Mouse (Mus musculus): ENCODE data around the gene Rpain. TPM values are rescaled to one million over a fixed set of nuclear protein-coding genes. Genes with fewer than 3 reads are reported as not detected.

The Rpain gene
- polyA plus RNA-seq (2012; fragmentation: generic; extraction: Trizol) = 34.4 TPM
- long read RNA-seq, experiment 1, transcript Rpain-201 (7 exons, 1,100 nt) = major isoform, 25 of 38 reads
- long read RNA-seq, experiment 1, partial matches to known transcripts = 1 of 38 reads
- long read RNA-seq, experiment 1, other reads (novel, unspliced or antisense) = 6 of 38 reads
- long read RNA-seq, experiment 2, partial matches to known transcripts = 0 of 10 reads
- long read RNA-seq, experiment 2, other reads (novel, unspliced or antisense) = 6 of 10 reads

DNA sequence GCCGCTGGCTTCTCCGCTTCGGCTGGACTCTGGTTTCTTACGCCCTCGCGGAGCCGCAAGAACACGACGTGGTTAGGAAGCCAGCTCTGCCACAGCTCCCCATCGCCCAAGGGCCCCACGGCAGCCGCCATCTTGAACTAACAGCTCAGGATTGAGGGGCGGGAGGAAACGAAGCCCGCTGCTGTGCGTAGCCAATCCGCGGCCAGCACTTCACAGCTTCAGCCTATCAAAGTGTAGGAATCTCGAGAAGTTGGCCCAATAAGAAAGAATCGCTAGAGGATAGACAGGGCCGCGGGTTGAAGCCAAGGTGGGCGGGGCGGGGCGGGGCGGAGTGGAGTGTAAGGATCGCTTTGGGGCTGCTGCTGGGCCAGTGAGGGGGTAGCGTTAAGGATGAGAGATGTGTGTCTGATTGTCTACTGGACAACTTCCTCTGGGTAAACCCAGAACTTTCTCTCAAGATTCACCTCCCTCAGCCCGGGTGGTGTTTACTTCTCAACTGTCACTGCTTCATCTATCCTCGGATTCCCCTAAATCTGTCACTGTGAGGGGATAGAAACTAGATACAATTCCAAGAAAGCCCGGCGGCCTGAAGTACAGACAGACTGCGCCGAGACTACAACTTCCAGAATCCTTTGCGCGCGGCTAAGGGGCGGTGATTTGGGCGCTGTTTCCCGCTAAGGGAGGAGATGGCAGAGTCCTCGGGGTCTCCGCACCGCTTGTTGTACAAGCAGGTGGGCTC is at the start of gene Rpain, which contains the start of gene Nup88:
TSS of gene Rpain (plus strand) at position 393 of the 739 bp plus-strand sequence.
TSS of gene Nup88 (minus strand) at position 153 of the 739 bp plus-strand sequence.
- H3K4me3 ChIP-seq (ENCODE audit: insufficient read depth, poor library complexity, severe bottlenecking) = peak within 1 kb of the TSS; percentile 99
- peaks cover 45% of the 10 kb centered on the region for H3K36me3 ChIP-seq (ENCODE audit: control insufficient read depth, insufficient read depth)
- H3K79me3 ChIP-seq (ENCODE audit: low read depth) = peaks cover 19% of the 10 kb centered on the region
- TF ChIP-seq USF1 (IDR thresholded peaks at IDR 0.05; ENCODE audit: low read depth) (no peak), MAX (IDR thresholded peaks at IDR 0.05) (no peak), CTCF (IDR thresholded peaks at IDR 0.05; ENCODE audit: control insufficient read depth, insufficient read depth, insufficient read length) (no peak), FOSL1 (IDR thresholded peaks at IDR 0.05; ENCODE audit: insufficient read depth, low read length, poor library complexity, severe bottlenecking) (no peak), CEBPB (IDR thresholded peaks at IDR 0.05; ENCODE audit: low read depth) (no peak), MYOD1 (IDR thresholded peaks at IDR 0.05; ENCODE audit: control insufficient read depth, insufficient read length, low read depth) (no peak), MYOG (IDR thresholded peaks at IDR 0.05; ENCODE audit: control insufficient read depth, extremely low read depth, insufficient read length) (no peak)
- peaks cover 45% of the 10 kb centered on the region for H3K79me2 ChIP-seq (ENCODE audit: control insufficient read depth, insufficient read depth)
- peak within 1 kb of the TSS; percentile 96 for H3ac ChIP-seq (ENCODE audit: control insufficient read depth, insufficient read length, low read depth)
- no peaks in the 10 kb centered on the region for H3K27me3 ChIP-seq (ENCODE audit: control insufficient read depth, insufficient read depth, insufficient read length)

DNA sequence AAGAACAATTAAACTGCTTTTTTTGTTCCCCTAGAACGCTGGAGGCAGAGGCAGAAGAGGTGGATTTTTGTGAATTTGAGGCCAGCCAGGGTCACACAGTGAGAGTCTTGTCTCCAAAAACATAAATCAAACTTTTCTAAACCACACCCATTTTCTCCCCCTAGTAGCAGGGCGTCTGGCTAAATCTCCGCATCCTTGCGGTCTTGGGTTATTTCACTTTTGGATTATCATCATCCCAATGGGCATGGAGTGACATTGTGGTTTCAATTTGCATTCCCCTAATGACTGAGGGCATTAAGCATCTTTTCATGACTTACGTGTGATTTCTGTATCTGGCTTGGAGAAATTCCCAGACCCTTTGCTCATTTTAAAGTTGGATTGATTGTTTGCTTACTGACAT is 38.6 kb upstream of the Rpain start:
- H3ac ChIP-seq (ENCODE audit: control insufficient read depth, insufficient read length, low read depth) = no peak overlapping the region
- H3K79me2 ChIP-seq (ENCODE audit: control insufficient read depth, insufficient read depth) = no peaks in the 10 kb centered on the region
- TF ChIP-seq MYOD1 (IDR thresholded peaks at IDR 0.05; ENCODE audit: control insufficient read depth, insufficient read length, low read depth) = no peak
- no peak for TF ChIP-seq MAX (IDR thresholded peaks at IDR 0.05)
- TF ChIP-seq CEBPB (IDR thresholded peaks at IDR 0.05; ENCODE audit: low read depth) = no peak
- no peak for TF ChIP-seq FOSL1 (IDR thresholded peaks at IDR 0.05; ENCODE audit: insufficient read depth, low read length, poor library complexity, severe bottlenecking)
- no peak for TF ChIP-seq CTCF (IDR thresholded peaks at IDR 0.05; ENCODE audit: control insufficient read depth, insufficient read depth, insufficient read length)
- no peak for TF ChIP-seq USF1 (IDR thresholded peaks at IDR 0.05; ENCODE audit: low read depth)
- TF ChIP-seq MYOG (IDR thresholded peaks at IDR 0.05; ENCODE audit: control insufficient read depth, extremely low read depth, insufficient read length) = no peak
- no peaks in the 10 kb centered on the region for H3K79me3 ChIP-seq (ENCODE audit: low read depth)
- H3K27me3 ChIP-seq (ENCODE audit: control insufficient read depth, insufficient read depth, insufficient read length) = no peaks in the 10 kb centered on the region
- H3K4me3 ChIP-seq (ENCODE audit: insufficient read depth, poor library complexity, severe bottlenecking) = no peak overlapping the region
- peaks cover 74% of the 10 kb centered on the region for H3K36me3 ChIP-seq (ENCODE audit: control insufficient read depth, insufficient read depth)

DNA sequence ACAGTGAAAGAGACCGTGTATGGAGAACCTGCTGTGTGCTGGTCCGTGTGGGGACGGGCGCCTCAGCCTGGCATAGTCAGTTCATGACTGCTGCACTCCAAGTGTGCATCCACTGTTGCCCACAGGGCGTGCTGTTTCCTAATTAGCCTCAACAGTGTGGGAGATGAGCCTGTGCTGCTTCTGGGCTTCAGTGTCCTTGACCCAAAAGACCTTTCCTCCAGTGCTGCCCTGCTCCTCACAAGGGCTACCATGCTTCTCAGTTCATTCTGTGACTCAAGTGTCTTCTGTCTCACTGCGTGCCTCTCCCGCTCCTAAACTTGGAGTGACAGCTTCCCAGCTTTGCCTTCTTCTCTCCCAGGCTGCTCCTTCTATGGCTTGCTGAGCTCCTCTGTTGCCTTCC is 34.7 kb upstream of the Rpain start:
- Histone ChIP-seq H3K36me3 (ENCODE audit: control insufficient read depth, insufficient read depth) (peaks cover 65% of the 10 kb centered on the region), H3K4me3 (ENCODE audit: insufficient read depth, poor library complexity, severe bottlenecking) (no peak overlapping the region), H3K27me3 (ENCODE audit: control insufficient read depth, insufficient read depth, insufficient read length) (no peaks in the 10 kb centered on the region), H3K79me2 (ENCODE audit: control insufficient read depth, insufficient read depth) (no peaks in the 10 kb centered on the region), H3K79me3 (ENCODE audit: low read depth) (no peaks in the 10 kb centered on the region), H3ac (ENCODE audit: control insufficient read depth, insufficient read length, low read depth) (no peak overlapping the region)
- no peak for TF ChIP-seq USF1 (IDR thresholded peaks at IDR 0.05; ENCODE audit: low read depth)
- no peak for TF ChIP-seq CTCF (IDR thresholded peaks at IDR 0.05; ENCODE audit: control insufficient read depth, insufficient read depth, insufficient read length)
- no peak for TF ChIP-seq MYOG (IDR thresholded peaks at IDR 0.05; ENCODE audit: control insufficient read depth, extremely low read depth, insufficient read length)
- TF ChIP-seq MYOD1 (IDR thresholded peaks at IDR 0.05; ENCODE audit: control insufficient read depth, insufficient read length, low read depth) = no peak
- no peak for TF ChIP-seq CEBPB (IDR thresholded peaks at IDR 0.05; ENCODE audit: low read depth)
- TF ChIP-seq FOSL1 (IDR thresholded peaks at IDR 0.05; ENCODE audit: insufficient read depth, low read length, poor library complexity, severe bottlenecking) = no peak
- TF ChIP-seq MAX (IDR thresholded peaks at IDR 0.05) = no peak

DNA sequence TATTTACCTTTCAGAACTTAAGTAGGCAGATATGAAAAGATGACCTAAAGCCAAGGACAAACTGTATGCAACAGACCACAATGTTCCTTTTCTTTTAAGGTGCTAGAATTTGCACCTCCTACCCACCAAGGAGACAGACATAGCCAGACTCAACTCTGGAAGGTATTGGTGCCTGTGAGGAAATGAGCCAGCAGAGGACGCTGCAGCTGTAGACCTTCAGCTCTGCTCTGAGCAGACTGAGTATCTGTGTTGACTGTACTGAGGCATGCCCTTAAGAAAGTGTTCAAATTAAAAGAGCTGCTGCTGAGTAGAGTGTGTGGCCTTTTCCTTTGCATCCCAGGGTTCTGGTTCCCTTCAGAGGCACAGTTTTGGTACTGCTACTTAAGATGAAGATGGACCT is 27.4 kb upstream of the Rpain start:
- Histone ChIP-seq H3K27me3 (ENCODE audit: control insufficient read depth, insufficient read depth, insufficient read length) (no peaks in the 10 kb centered on the region), H3K79me3 (ENCODE audit: low read depth) (no peaks in the 10 kb centered on the region), H3ac (ENCODE audit: control insufficient read depth, insufficient read length, low read depth) (no peak overlapping the region), H3K79me2 (ENCODE audit: control insufficient read depth, insufficient read depth) (no peaks in the 10 kb centered on the region), H3K4me3 (ENCODE audit: insufficient read depth, poor library complexity, severe bottlenecking) (no peak overlapping the region), H3K36me3 (ENCODE audit: control insufficient read depth, insufficient read depth) (peaks cover 83% of the 10 kb centered on the region)
- TF ChIP-seq USF1 (IDR thresholded peaks at IDR 0.05; ENCODE audit: low read depth) (no peak), MYOD1 (IDR thresholded peaks at IDR 0.05; ENCODE audit: control insufficient read depth, insufficient read length, low read depth) (no peak), CEBPB (IDR thresholded peaks at IDR 0.05; ENCODE audit: low read depth) (no peak), MYOG (IDR thresholded peaks at IDR 0.05; ENCODE audit: control insufficient read depth, extremely low read depth, insufficient read length) (no peak), CTCF (IDR thresholded peaks at IDR 0.05; ENCODE audit: control insufficient read depth, insufficient read depth, insufficient read length) (no peak), MAX (IDR thresholded peaks at IDR 0.05) (no peak), FOSL1 (IDR thresholded peaks at IDR 0.05; ENCODE audit: insufficient read depth, low read length, poor library complexity, severe bottlenecking) (no peak)

DNA sequence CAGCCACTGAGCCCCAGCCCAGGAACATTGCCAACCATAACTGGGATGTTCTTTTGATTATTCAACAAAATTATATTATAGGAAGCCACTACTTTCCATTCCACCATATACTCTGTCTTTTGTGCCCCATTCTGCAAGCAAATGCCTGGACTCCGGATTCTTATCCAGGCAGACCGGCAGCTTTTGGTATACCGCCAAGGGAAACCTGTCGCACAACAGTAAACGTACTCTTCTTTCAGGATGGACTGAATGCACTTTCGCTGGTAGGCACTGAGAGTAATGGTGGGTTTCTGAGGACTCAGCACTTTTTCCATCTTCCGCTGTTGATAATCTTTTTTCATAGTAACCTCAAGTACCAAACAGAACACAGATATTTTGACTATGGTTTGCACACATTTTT is 26.4 kb upstream of the Rpain start:
- Histone ChIP-seq H3K79me2 (ENCODE audit: control insufficient read depth, insufficient read depth) (no peaks in the 10 kb centered on the region), H3K4me3 (ENCODE audit: insufficient read depth, poor library complexity, severe bottlenecking) (no peak overlapping the region), H3K36me3 (ENCODE audit: control insufficient read depth, insufficient read depth) (peaks cover 85% of the 10 kb centered on the region), H3K79me3 (ENCODE audit: low read depth) (no peaks in the 10 kb centered on the region), H3ac (ENCODE audit: control insufficient read depth, insufficient read length, low read depth) (no peak overlapping the region), H3K27me3 (ENCODE audit: control insufficient read depth, insufficient read depth, insufficient read length) (no peaks in the 10 kb centered on the region)
- TF ChIP-seq USF1 (IDR thresholded peaks at IDR 0.05; ENCODE audit: low read depth) (no peak), MAX (IDR thresholded peaks at IDR 0.05) (no peak), MYOG (IDR thresholded peaks at IDR 0.05; ENCODE audit: control insufficient read depth, extremely low read depth, insufficient read length) (no peak), MYOD1 (IDR thresholded peaks at IDR 0.05; ENCODE audit: control insufficient read depth, insufficient read length, low read depth) (no peak), FOSL1 (IDR thresholded peaks at IDR 0.05; ENCODE audit: insufficient read depth, low read length, poor library complexity, severe bottlenecking) (no peak), CTCF (IDR thresholded peaks at IDR 0.05; ENCODE audit: control insufficient read depth, insufficient read depth, insufficient read length) (no peak), CEBPB (IDR thresholded peaks at IDR 0.05; ENCODE audit: low read depth) (no peak)

All from C2C12 (cell line).